Mouse (Mus musculus): Measurements from ENCODE around the gene Nrf1. TPM values are rescaled to one million over a fixed set of nuclear protein-coding genes. Genes with fewer than 3 reads are reported as not detected.

The Nrf1 gene
- total and polyA plus RNA-seq, 2 experiments = 11.5 to 13.5 TPM

DNA sequence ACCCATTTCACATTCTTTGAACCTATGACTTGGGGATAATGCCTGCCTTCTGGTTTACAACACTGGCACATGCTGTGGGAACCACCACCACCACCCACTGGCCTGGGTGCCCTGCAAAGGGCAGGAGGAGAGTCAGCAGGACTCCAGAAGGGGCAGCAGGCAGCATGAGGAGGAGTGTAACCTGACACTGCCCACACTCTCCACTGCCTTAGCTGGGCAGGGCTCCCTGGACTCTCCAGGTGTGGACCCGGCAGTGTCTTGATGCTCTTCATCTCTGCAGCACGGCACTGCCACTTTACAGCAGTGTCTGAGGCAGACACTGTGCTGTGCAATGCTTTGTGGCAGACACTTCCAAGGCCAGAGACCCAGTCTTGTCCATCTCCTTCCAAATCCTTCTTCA, 34.3 kb upstream of the Nrf1 start:
- Histone ChIP-seq H3K9ac (ENCODE audit: low read depth, low read length) (no peak overlapping the region), H3K36me3 (ENCODE audit: control insufficient read depth, insufficient read depth, low read length) (no peaks in the 10 kb centered on the region), H3K79me2 (ENCODE audit: control insufficient read depth, insufficient read depth, low read length) (no peaks in the 10 kb centered on the region), H3K4me1 (ENCODE audit: control insufficient read depth, insufficient read depth, low read length) (no peaks in the 10 kb centered on the region), H3K4me3 (ENCODE audit: insufficient read depth, low read depth, low read length) (no peak overlapping the region), H3K27me3 (ENCODE audit: control insufficient read depth, insufficient read depth, low read length) (no peaks in the 10 kb centered on the region), H3K27ac (replicated peaks; ENCODE audit: insufficient read depth, low read depth, low read length) (no peak overlapping the region)
- DNase-seq (ENCODE audit: extremely low read depth, low read depth, low spot score) = no peak
- 76% methylated on average over 2 of the region's 2 CpGs for WGBS
- no peak for TF ChIP-seq POLR2A (IDR thresholded peaks at IDR 0.05; ENCODE audit: extremely low read depth, insufficient read depth, low read length)

DNA sequence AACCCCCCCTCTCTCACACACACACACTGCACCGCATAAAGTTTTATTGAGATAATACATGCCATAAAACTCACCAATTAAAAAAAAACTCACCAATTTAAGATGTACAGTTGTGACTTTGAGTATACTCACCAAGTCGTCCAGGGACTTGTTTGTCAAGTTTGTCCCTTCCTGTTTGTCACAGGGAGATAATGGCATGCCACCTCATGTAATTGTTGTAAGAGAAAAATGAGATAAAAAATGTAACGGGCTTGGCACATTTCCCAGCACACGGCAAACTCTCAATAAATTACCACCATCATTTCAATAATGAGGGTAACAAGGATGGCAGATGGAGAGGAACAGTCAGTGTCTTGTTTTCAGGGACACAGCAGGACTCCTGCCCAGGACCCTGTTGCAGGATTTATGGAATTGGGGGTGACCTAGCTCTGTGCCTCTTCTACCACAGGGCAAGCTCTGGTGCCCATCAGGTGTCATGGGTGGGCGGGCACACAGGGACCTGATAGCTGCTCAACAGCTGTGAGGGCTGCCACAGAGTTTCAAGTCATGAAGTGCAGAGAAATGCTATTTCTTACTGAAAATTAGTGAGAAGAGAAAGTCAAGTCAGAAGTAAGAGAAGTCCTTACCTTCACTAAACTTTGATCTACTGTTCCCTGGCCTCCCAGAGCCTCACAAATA, 33.5 kb upstream of the Nrf1 start:
- Histone ChIP-seq H3K79me2 (ENCODE audit: control insufficient read depth, insufficient read depth, low read length) (no peaks in the 10 kb centered on the region), H3K9ac (ENCODE audit: low read depth, low read length) (no peak overlapping the region), H3K4me1 (ENCODE audit: control insufficient read depth, insufficient read depth, low read length) (no peaks in the 10 kb centered on the region), H3K4me3 (ENCODE audit: insufficient read depth, low read depth, low read length) (no peak overlapping the region), H3K27ac (replicated peaks; ENCODE audit: insufficient read depth, low read depth, low read length) (no peak overlapping the region), H3K36me3 (ENCODE audit: control insufficient read depth, insufficient read depth, low read length) (no peaks in the 10 kb centered on the region), H3K27me3 (ENCODE audit: control insufficient read depth, insufficient read depth, low read length) (no peaks in the 10 kb centered on the region)
- TF ChIP-seq POLR2A (IDR thresholded peaks at IDR 0.05; ENCODE audit: extremely low read depth, insufficient read depth, low read length) (no peak), CTCF (IDR thresholded peaks at IDR 0.05; ENCODE audit: low read depth, low read length) (no peak)
- WGBS = 76% methylated on average over 5 of the region's 5 CpGs
- no peak for DNase-seq (ENCODE audit: extremely low read depth, low read depth, low spot score)

DNA sequence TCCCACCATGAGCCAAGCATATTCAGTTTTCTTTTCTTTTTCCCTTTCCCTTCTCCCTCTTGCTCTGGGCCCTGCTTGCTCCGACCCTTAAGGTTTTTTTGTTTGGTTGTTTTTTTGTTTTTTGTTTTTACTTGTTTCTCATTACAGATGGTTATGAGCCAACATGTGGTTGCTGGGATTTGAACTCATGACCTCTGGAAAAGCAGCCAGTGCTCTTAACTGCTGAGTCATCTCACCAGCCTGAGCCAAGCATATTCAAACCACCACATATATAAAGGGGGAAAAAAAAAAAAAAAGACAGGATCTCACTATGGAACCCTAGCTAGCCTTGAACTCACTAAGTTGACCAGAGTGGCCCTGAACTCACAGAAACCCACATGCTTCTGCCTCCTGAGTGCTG, 26.5 kb upstream of the Nrf1 start:
- Histone ChIP-seq H3K4me1 (ENCODE audit: control insufficient read depth, insufficient read depth, low read length) (no peaks in the 10 kb centered on the region), H3K27ac (replicated peaks; ENCODE audit: insufficient read depth, low read depth, low read length) (no peak overlapping the region), H3K79me2 (ENCODE audit: control insufficient read depth, insufficient read depth, low read length) (no peaks in the 10 kb centered on the region), H3K4me3 (ENCODE audit: insufficient read depth, low read depth, low read length) (no peak overlapping the region), H3K36me3 (ENCODE audit: control insufficient read depth, insufficient read depth, low read length) (no peaks in the 10 kb centered on the region), H3K9ac (ENCODE audit: low read depth, low read length) (no peak overlapping the region), H3K27me3 (ENCODE audit: control insufficient read depth, insufficient read depth, low read length) (no peaks in the 10 kb centered on the region)
- no peak for TF ChIP-seq CTCF (IDR thresholded peaks at IDR 0.05; ENCODE audit: low read depth, low read length)
- TF ChIP-seq POLR2A (IDR thresholded peaks at IDR 0.05; ENCODE audit: extremely low read depth, insufficient read depth, low read length) = no peak
- no peak for DNase-seq (ENCODE audit: extremely low read depth, low read depth, low spot score)
- 100% methylated on average over 1 of the region's 1 CpGs for WGBS

DNA sequence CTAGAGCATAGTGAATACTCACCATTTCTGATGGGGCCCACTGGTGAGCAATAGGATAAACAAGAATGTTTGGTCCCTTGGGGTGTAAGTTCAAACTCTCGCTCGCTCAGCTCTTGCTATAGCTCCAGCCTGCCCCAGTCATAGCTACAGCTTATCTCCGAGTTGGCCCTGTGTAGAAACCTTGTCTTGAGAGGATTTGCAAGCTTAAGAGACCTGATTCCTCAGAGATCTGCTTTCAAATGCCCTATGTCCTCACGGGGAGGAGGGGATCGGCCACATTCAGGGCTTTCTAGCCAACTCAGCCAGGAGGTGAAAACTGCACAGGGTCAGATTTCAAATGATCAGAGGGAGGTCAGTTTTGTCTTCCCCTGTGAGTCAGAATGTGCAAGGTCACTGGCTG, 26.1 kb upstream of the Nrf1 start:
- no peak overlapping the region for H3K9ac ChIP-seq (ENCODE audit: low read depth, low read length)
- no peaks in the 10 kb centered on the region for H3K79me2 ChIP-seq (ENCODE audit: control insufficient read depth, insufficient read depth, low read length)
- H3K4me1 ChIP-seq (ENCODE audit: control insufficient read depth, insufficient read depth, low read length) = no peaks in the 10 kb centered on the region
- TF ChIP-seq CTCF (IDR thresholded peaks at IDR 0.05; ENCODE audit: low read depth, low read length) = no peak
- no peak for TF ChIP-seq POLR2A (IDR thresholded peaks at IDR 0.05; ENCODE audit: extremely low read depth, insufficient read depth, low read length)
- H3K27me3 ChIP-seq (ENCODE audit: control insufficient read depth, insufficient read depth, low read length) = no peaks in the 10 kb centered on the region
- no peak overlapping the region for H3K27ac ChIP-seq (replicated peaks; ENCODE audit: insufficient read depth, low read depth, low read length)
- DNase-seq (ENCODE audit: extremely low read depth, low read depth, low spot score) = peak; percentile 10
- no peak overlapping the region for H3K4me3 ChIP-seq (ENCODE audit: insufficient read depth, low read depth, low read length)
- no peaks in the 10 kb centered on the region for H3K36me3 ChIP-seq (ENCODE audit: control insufficient read depth, insufficient read depth, low read length)
- WGBS = 72% methylated on average over 5 of the region's 5 CpGs

DNA sequence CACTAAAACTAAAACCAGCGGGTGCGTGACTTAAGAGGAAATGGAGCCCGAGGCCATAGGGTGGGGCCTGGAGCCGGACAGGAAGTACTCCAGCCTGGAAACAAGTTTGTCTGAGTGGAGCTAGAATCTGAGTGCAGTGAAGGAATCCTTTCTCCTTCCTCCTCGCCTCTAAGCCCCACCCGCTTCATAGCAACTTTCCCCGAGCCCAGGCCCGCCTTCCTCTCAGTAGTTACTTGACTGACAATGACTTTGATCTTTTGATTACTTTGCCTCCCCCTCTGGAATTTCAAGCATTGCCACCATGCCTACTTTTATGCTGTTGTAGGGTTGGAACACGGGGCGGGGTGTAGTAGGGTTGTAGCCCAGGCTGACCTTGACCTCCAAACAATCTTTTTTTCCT, 21.0 kb upstream of the Nrf1 start:
- 67% methylated on average over 10 of the region's 10 CpGs for WGBS
- Histone ChIP-seq H3K36me3 (ENCODE audit: control insufficient read depth, insufficient read depth, low read length) (no peaks in the 10 kb centered on the region), H3K4me3 (ENCODE audit: insufficient read depth, low read depth, low read length) (no peak overlapping the region), H3K4me1 (ENCODE audit: control insufficient read depth, insufficient read depth, low read length) (no peaks in the 10 kb centered on the region), H3K27ac (replicated peaks; ENCODE audit: insufficient read depth, low read depth, low read length) (no peak overlapping the region), H3K9ac (ENCODE audit: low read depth, low read length) (no peak overlapping the region), H3K79me2 (ENCODE audit: control insufficient read depth, insufficient read depth, low read length) (no peaks in the 10 kb centered on the region), H3K27me3 (ENCODE audit: control insufficient read depth, insufficient read depth, low read length) (no peaks in the 10 kb centered on the region)
- no peak for DNase-seq (ENCODE audit: extremely low read depth, low read depth, low spot score)
- no peak for TF ChIP-seq CTCF (IDR thresholded peaks at IDR 0.05; ENCODE audit: low read depth, low read length)

DNA sequence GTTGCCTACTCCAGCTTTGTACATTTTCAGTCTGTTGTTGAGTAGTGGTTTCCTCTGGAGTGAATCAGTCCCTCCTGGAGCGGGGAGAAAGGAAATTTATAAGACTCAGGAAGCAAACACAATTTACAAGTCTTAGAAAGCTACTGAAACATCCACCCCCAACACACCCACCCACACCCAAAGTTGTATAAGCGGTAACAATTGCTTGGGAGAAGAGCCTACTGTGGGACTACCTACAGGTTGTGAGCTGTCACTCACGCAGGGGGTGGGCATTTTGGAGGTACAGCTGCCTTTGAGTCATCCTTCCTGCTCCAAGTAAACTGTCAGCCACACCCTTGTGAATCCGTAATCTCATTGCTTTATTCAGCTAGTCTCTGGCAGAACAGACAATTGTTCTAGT, 19.4 kb upstream of the Nrf1 start:
- WGBS = 97% methylated on average over 4 of the region's 4 CpGs

More for the DNA sequence above, 19.4 kb upstream of the Nrf1 start:
- Histone ChIP-seq H3K27ac (replicated peaks; ENCODE audit: insufficient read depth, low read depth, low read length) (no peak overlapping the region), H3K79me2 (ENCODE audit: control insufficient read depth, insufficient read depth, low read length) (no peaks in the 10 kb centered on the region), H3K4me3 (ENCODE audit: insufficient read depth, low read depth, low read length) (no peak overlapping the region), H3K36me3 (ENCODE audit: control insufficient read depth, insufficient read depth, low read length) (no peaks in the 10 kb centered on the region), H3K9ac (ENCODE audit: low read depth, low read length) (no peak overlapping the region), H3K4me1 (ENCODE audit: control insufficient read depth, insufficient read depth, low read length) (no peaks in the 10 kb centered on the region), H3K27me3 (ENCODE audit: control insufficient read depth, insufficient read depth, low read length) (no peaks in the 10 kb centered on the region)
- TF ChIP-seq POLR2A (IDR thresholded peaks at IDR 0.05; ENCODE audit: extremely low read depth, insufficient read depth, low read length) (no peak), CTCF (IDR thresholded peaks at IDR 0.05; ENCODE audit: low read depth, low read length) (no peak)
- no peak for DNase-seq (ENCODE audit: extremely low read depth, low read depth, low spot score)
